Mouse (Mus musculus): ENCODE measurements around the gene Cyp4f14.

DNA sequence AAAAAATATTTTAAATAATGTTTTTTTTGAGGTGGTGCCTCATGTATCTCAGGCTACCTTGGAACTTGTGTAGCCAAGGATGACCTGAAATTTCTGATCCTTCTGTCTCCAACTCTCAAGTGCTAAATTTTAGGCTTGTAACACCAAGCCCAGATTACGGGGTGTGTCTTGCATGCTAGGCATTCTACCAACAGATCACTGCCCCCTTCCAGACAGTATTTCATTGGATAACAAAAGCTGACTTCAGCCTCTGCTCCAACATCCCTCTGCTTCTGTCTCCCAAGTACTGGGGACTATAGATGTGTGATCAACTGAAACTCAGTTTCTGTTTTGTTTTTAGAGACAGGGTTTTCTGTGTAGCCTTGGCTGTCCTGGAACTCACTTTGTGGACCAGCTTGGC is 6.5 kb upstream of the Cyp4f14 start:
- TF ChIP-seq CTCF (IDR thresholded peaks at IDR 0.05; ENCODE audit: low read depth) (no peak), EP300 (IDR thresholded peaks at IDR 0.05; ENCODE audit: low read depth) (no peak)
